Mouse (Mus musculus) intestine, postnatal 0 days (tissue): ENCODE results near the gene Nceh1. TPM values are rescaled to one million over a fixed set of nuclear protein-coding genes. Genes with fewer than 3 reads are reported as not detected.

Experiments used
- ATAC-seq: fragments of 200-750 bp; cut with Nextera tagmentation; 2 replicates; pipeline ENCODE4 v1.8.0; 2017; ENCODE audit warnings: mild to moderate bottlenecking, moderate TSS enrichment, moderate library complexity
- H3K27ac ChIP-seq: fragments of 300-500 bp; sonication (generic); 2 replicates; pipeline ENCODE4 v1.5.1; 2014; ENCODE audit warnings: mild to moderate bottlenecking, low read depth, low read length, moderate library complexity
- H3K27me3 ChIP-seq: fragments of 300-500 bp; sonication (generic); replicated peaks from 2 replicates; pipeline ENCODE4 v1.6.1; 2014; ENCODE audit warnings: low read length, mixed read lengths; ENCODE audit not compliant: control insufficient read depth, insufficient read depth
- H3K36me3 ChIP-seq: fragments of 300-500 bp; sonication (generic); 2 replicates; pipeline ENCODE4 v1.6.1; 2014; ENCODE audit warnings: mild to moderate bottlenecking, moderate library complexity; ENCODE audit not compliant: control insufficient read depth, insufficient read depth
- H3K4me1 ChIP-seq: fragments of 300-500 bp; sonication (generic); replicated peaks from 2 replicates; pipeline ENCODE4 v1.6.1; 2014; ENCODE audit warnings: antibody characterized with exemption, low read length, mixed read lengths; ENCODE audit not compliant: control insufficient read depth, insufficient read depth
- H3K4me2 ChIP-seq: fragments of 300-500 bp; sonication (generic); replicated peaks from 2 replicates; pipeline ENCODE4 v1.6.1; 2014; ENCODE audit warnings: low read depth, mild to moderate bottlenecking, moderate library complexity
- H3K4me3 ChIP-seq: fragments of 300-500 bp; sonication (generic); 2 replicates; pipeline ENCODE4 v1.5.1; 2014; ENCODE audit warnings: low read depth, low read length
- H3K9ac ChIP-seq: fragments of 300-500 bp; sonication (generic); 2 replicates; pipeline ENCODE4 v1.6.1; 2014; ENCODE audit warnings: mild to moderate bottlenecking, low read depth, low read length
- H3K9me3 ChIP-seq: fragments of 300-500 bp; sonication (generic); 2 replicates; pipeline ENCODE4 v1.6.1; 2016; ENCODE audit warnings: mixed run types; ENCODE audit not compliant: control insufficient read depth
- CTCF ChIP-seq: sonication (generic); IDR thresholded peaks from 2 replicates; pipeline ENCODE4 v1.5.1; 2016; ENCODE audit warnings: low read depth, mild to moderate bottlenecking, control low read depth, antibody characterized with exemption, moderate library complexity
- WGBS: fragments of 180-500 bp; shearing (Covaris S2); extraction: QIAGEN DNeasy Blood & Tissue Kit; methylation state at CpG from one replicate; pipeline ENCODE4 v1.1.7; 2014; 5-methylcytosine and 5-hydroxymethylcytosine counted together
- polyA plus RNA-seq: library from polyadenylated mRNA; unstranded; fragments of >200 nt; fragmentation: Nextera tagmentation; extraction: Ambion mirVana; gene quantifications from 2 replicates; pipeline ENCODE4 v1.2.1, GENCODE M21; 2015

The Nceh1 gene
- polyA plus RNA-seq, 1 experiment from 2014 or later, result 15.0 TPM

DNA sequence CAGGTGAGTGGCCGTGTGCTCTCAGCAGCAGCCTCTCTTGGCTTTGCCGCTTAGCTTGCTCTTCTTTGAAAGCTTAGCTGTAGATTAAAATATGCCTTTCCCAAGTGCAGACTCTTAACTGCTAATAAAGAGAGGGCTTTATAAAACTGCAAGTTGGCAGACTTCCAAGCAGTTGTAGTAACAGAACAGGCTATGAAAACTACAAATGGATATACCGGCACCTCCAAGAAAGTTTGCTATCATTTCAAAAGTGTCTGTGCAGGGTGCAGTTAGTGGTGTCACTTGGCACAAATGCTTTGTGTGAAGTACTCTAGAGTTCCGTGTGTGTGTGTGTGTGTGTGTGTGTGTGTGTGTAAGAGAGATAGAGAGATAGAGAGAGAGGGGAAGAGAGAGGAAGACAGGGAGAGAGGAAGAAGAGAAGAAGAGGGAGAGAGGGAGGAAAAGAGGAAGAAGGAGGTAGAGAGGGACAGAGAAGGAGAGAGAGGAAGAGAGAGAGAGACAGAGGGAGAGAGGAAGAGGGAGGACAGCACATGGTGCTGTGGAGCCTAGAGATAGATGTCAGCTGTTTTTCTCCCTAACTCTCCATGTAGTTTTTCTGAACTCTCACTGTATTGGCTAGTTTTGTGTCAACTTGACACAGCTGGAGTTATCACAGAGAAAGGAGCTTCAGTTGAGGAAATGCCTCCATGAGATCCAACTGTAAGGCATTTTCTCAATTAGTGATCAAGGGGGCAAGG lies 134.7 kb downstream of the Nceh1 start:
- no peaks in the 10 kb centered on the region for H3K27me3 ChIP-seq
- no peak for TF ChIP-seq CTCF
- H3K4me2 ChIP-seq, result peak overlapping the region; percentile 70
- peaks cover 3% of the 10 kb centered on the region; the same call in 1 of the 2 replicates for H3K4me1 ChIP-seq
- 12% methylated on average over 4 of the region's 4 CpGs for WGBS
- no peaks in the 10 kb centered on the region for H3K9me3 ChIP-seq
- no peak for ATAC-seq
- H3K9ac ChIP-seq, result peak overlapping the region; percentile 1
- peak overlapping the region; percentile 61 for H3K27ac ChIP-seq
- peak overlapping the region; percentile 49 for H3K4me3 ChIP-seq
- no peaks in the 10 kb centered on the region for H3K36me3 ChIP-seq

DNA sequence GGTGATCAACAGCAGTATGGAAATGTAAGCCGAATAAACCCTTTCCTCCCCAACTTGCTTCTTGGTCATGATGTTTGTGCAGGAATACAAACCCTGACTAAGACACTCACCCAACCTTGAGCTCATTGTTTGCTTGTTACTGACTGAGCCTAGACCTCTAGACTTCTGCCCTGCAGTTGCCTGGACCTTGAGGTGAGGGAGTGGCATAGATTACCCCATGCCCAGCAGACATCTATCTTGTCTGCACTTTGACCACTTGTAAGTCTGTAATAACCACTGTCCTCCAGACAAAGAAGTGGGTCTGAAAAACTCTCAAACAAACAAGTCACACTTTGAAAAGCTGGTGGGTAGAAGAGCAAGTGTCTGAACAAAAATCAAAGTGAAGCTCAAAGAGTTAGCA lies 136.9 kb downstream of the Nceh1 start:
- peaks cover 3% of the 10 kb centered on the region; the same call in 1 of the 2 replicates for H3K4me1 ChIP-seq
- WGBS, result no CpG with 5 or more reads among the region's 1 CpGs
- no peaks in the 10 kb centered on the region for H3K36me3 ChIP-seq
- no peak for TF ChIP-seq CTCF
- H3K27me3 ChIP-seq, result no peaks in the 10 kb centered on the region
- H3K4me3 ChIP-seq, result no peak overlapping the region
- peak overlapping the region; percentile 62 for H3K27ac ChIP-seq
- no peak overlapping the region for H3K4me2 ChIP-seq
- H3K9ac ChIP-seq, result no peak overlapping the region
- no peaks in the 10 kb centered on the region for H3K9me3 ChIP-seq
- peak; percentile 69 for ATAC-seq

DNA sequence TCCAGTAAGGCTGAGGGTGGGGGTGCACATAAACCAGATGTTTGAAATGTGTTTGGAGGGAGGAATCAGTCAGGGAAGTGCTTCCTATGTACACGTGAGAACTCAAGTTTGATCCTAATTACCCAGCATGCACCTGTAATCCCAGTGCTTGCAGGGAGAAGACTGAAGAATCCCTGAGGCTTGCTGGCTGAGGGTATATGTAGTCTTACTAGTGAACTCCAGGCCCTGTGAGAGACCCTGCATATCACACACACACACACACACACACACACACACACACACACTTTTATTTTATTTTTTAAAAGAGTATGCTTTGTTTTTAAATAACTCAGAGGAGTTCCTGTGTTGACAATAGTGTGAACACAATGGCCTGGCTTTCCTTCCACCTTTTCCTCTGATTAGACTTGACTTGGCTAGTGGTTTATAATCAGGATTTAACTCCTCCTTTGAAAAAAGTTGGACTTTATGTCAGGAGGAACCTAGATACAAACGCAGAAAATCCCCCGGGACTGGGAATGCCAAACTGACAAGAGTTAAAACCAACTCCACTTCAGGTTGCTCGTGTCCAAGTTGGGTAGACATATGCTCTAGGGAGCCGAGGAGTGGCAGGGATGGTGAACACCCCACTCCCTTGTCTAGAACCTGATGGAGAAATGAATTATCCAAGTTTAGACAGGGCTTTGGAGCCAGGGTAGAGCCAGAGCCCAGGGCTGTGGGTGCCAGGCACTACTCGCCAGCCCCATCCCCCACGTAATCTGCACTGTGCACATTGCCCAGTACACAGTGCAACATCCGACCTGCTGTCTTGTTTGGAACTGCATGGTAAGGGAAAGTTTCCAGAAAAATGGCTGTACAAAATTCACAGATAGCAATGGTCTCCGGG lies 138.1 kb downstream of the Nceh1 start:
- no peaks in the 10 kb centered on the region for H3K27me3 ChIP-seq
- no peak overlapping the region for H3K4me2 ChIP-seq
- no peaks in the 10 kb centered on the region for H3K9me3 ChIP-seq
- peaks cover 3% of the 10 kb centered on the region; the same call in 1 of the 2 replicates for H3K4me1 ChIP-seq
- ATAC-seq, result peak; percentile 49; the same call in 1 of the 2 replicates
- H3K4me3 ChIP-seq, result no peak overlapping the region
- 71% methylated on average over 9 of the region's 9 CpGs for WGBS
- H3K27ac ChIP-seq, result peak overlapping the region; percentile 46
- no peak; the same call in 1 of the 2 replicates for TF ChIP-seq CTCF
- no peak overlapping the region for H3K9ac ChIP-seq
- H3K36me3 ChIP-seq, result no peaks in the 10 kb centered on the region

DNA sequence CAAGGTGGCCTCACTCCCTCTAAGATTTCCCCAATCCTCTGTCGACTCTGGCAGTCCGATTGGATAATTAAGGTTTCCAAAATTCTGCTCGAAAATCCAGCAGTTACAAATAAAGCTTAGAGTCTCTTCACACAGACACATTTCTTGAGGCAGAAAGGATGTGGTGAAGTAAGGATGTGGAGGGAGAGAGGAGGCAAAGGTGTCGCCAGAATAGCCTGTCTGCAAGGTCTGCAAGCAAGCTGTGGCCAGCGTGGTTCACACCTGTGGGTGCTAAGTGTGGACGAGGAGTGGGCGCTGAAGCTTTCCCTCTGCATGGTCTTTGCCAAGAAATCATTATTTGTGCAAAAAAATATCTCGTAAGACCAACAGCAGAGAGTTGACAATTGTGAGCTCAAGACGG lies 139.8 kb downstream of the Nceh1 start:
- Histone ChIP-seq H3K27me3 (no peaks in the 10 kb centered on the region), H3K9me3 (no peaks in the 10 kb centered on the region), H3K4me2 (no peak overlapping the region), H3K36me3 (no peaks in the 10 kb centered on the region), H3K4me1 (peaks cover 3% of the 10 kb centered on the region; the same call in 1 of the 2 replicates), H3K4me3 (no peak overlapping the region), H3K27ac (no peak overlapping the region), H3K9ac (no peak overlapping the region)
- 84% methylated on average over 9 of the region's 9 CpGs for WGBS
- no peak for ATAC-seq
- no peak for TF ChIP-seq CTCF

DNA sequence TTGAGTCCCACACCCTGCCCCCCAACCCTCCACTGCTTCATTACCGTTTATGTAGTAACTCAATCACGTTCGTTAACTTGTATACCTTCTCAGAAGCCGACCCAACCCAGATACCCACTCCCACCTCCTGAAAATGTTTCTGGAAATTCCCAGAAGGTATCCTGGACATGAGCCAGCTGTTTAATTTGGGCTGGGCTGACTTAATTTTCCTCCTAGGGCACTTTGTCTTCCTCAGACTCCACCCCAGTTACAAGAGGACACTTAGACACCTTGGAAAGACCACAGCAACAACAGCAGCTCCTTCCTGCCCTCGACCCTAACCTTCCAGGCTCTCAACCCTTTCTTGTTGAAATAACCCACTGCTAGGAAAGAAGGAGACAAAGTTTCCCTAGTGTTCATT lies 140.8 kb downstream of the Nceh1 start:
- H3K4me2 ChIP-seq, result no peak overlapping the region
- H3K9me3 ChIP-seq, result no peaks in the 10 kb centered on the region
- TF ChIP-seq CTCF, result no peak
- no peaks in the 10 kb centered on the region for H3K36me3 ChIP-seq
- no peak overlapping the region for H3K27ac ChIP-seq
- no peak overlapping the region for H3K4me3 ChIP-seq
- ATAC-seq, result no peak
- peaks cover 3% of the 10 kb centered on the region; the same call in 1 of the 2 replicates for H3K4me1 ChIP-seq
- H3K27me3 ChIP-seq, result no peaks in the 10 kb centered on the region
- 62% methylated on average over 5 of the region's 5 CpGs for WGBS
- H3K9ac ChIP-seq, result no peak overlapping the region

DNA sequence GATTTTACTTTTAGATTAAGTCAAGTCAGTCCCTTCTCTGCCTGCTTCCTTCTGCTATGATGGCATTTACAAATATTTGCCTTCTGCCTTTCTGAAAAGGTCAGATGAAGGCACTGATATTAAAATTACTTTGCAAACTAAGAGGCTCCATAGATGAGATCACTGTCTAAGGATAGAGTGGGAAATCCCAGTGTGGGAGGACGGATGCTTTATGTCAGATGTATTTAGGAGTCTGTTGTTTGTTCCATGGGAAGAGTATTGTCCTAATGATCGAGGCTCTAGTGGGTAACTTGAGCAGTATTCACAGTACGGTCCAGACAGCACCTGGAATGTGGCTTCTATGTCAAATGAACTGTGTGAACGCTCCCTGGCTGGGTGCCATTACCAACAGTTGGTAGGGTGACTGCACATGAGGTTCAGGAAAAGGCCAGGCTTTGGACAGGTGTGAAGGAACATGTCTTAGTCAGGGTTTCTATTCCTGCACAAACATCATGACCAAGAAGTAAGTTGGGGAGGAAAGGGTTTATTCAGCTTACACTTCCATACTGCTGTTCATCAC lies 143.9 kb downstream of the Nceh1 start:
- Histone ChIP-seq H3K9me3 (no peaks in the 10 kb centered on the region), H3K36me3 (no peaks in the 10 kb centered on the region), H3K27me3 (no peaks in the 10 kb centered on the region), H3K4me1 (no peaks in the 10 kb centered on the region), H3K27ac (no peak overlapping the region), H3K9ac (no peak overlapping the region), H3K4me3 (no peak overlapping the region), H3K4me2 (no peak overlapping the region)
- 58% methylated on average over 4 of the region's 4 CpGs for WGBS
- ATAC-seq, result no peak
- TF ChIP-seq CTCF, result no peak
